Mouse (Mus musculus) heart, adult 8-10 months (tissue): Measurements from ENCODE around the gene Alox5ap. TPM values are rescaled to one million over a fixed set of nuclear protein-coding genes. Genes with fewer than 3 reads are reported as not detected.

Experiments
- DNase-seq: peaks from one replicate; pipeline ENCODE4 v3.0.0; 2022; ENCODE audit warnings: low spot score
- total RNA-seq, 4 experiments: library from RNA; stranded (reverse); gene quantifications; 2 replicates each; pipeline ENCODE4 v1.2.4; 2022

The Alox5ap gene
- total RNA-seq = 10 to 100 TPM in 3 of 4 experiments, 1 to 10 TPM in 1; 7.2 to 27.9 (median 12.8) TPM

GRCm38 (mm10) chr5:149264405-149264804 is at the start of gene Alox5ap:
Gene Alox5ap (plus strand): TSS chr5:149264767.
- DNase-seq = no peak

- no peak for DNase-seq
Observed at GRCm38 (mm10) chr5:149215540-149215939, 49.0 kb upstream of the Alox5ap start.

GRCm38 (mm10) chr5:149217524-149218357 is 46.8 kb upstream of the Alox5ap start:
- no peak for DNase-seq

GRCm38 (mm10) chr5:149219493-149219892 is 45.1 kb upstream of the Alox5ap start:
- no peak for DNase-seq

- DNase-seq = no peak
Observed at GRCm38 (mm10) chr5:149221355-149221754, 43.2 kb upstream of the Alox5ap start.

- no peak for DNase-seq
Observed at GRCm38 (mm10) chr5:149224666-149225065, 39.9 kb upstream of the Alox5ap start.

- DNase-seq = peak; percentile 99
Observed at GRCm38 (mm10) chr5:149228700-149229618, 35.6 kb upstream of the Alox5ap start.

GRCm38 (mm10) chr5:149229619-149230339 is 34.8 kb upstream of the Alox5ap start:
- no peak for DNase-seq

GRCm38 (mm10) chr5:149235002-149235401 is 29.6 kb upstream of the Alox5ap start:
- DNase-seq = peak; percentile 44

GRCm38 (mm10) chr5:149237221-149237950 is 27.2 kb upstream of the Alox5ap start:
- DNase-seq = no peak

- no peak for DNase-seq
Observed at GRCm38 (mm10) chr5:149242467-149242866, 22.1 kb upstream of the Alox5ap start.

- DNase-seq = no peak
Observed at GRCm38 (mm10) chr5:149243053-149243452, 21.5 kb upstream of the Alox5ap start.

- DNase-seq = no peak
Observed at GRCm38 (mm10) chr5:149245391-149245964, 19.1 kb upstream of the Alox5ap start.

- peak; percentile 61 for DNase-seq
Observed at GRCm38 (mm10) chr5:149245965-149246470, 18.5 kb upstream of the Alox5ap start.

- peak; percentile 27 for DNase-seq
Observed at GRCm38 (mm10) chr5:149247047-149247904, 17.3 kb upstream of the Alox5ap start.

- no peak for DNase-seq
Observed at GRCm38 (mm10) chr5:149252303-149252702, 12.3 kb upstream of the Alox5ap start.

GRCm38 (mm10) chr5:149253491-149253890 is 11.1 kb upstream of the Alox5ap start:
- no peak for DNase-seq

- DNase-seq = no peak
Observed at GRCm38 (mm10) chr5:149255522-149255921, 9.0 kb upstream of the Alox5ap start.

- no peak for DNase-seq
Observed at GRCm38 (mm10) chr5:149257518-149258281, 6.9 kb upstream of the Alox5ap start.
